Mouse (Mus musculus): ENCODE data around the gene Smim4. TPM values are rescaled to one million over a fixed set of nuclear protein-coding genes. Genes with fewer than 3 reads are reported as not detected.
A peak's percentile ranks its signal among the peaks of the same experiment; 100 is the strongest.

Gene Smim4
- total and polyA plus RNA-seq, 3 experiments = 61.1 to 81.7 (median 81.3) TPM

DNA sequence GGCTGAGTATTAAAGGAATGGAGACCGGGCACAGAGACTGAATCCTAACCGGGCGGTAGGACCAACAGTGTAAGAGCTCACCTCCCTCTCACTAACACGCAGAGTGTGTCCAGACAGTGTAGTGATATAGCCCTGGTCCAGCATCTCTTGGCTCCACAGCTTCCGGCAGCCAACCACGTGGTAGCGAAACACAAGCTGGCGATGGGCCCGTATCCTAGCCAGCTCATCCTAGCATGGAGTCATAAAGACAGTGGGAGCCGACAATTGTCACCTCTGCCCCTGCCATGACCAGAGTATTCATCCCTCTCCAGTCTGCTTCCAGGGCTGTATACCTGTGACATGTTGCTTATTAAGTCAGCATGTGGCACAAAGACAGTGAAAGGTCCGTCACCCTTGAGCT, 16.9 kb upstream of the Smim4 start:
- Histone ChIP-seq H3K4me3 (no peak overlapping the region), H3K27ac (no peak overlapping the region), H3K4me1 (ENCODE audit: control insufficient read depth, insufficient read depth, low read length) (no peaks in the 10 kb centered on the region), H3K27me3 (ENCODE audit: control insufficient read depth, insufficient read depth, low read length) (no peaks in the 10 kb centered on the region), H3K79me2 (replicated peaks; ENCODE audit: control insufficient read depth, insufficient read depth, low read length) (no peaks in the 10 kb centered on the region), H3K9ac (ENCODE audit: low read depth, low read length) (no peak overlapping the region), H3K36me3 (ENCODE audit: control insufficient read depth, insufficient read depth, low read length) (no peaks in the 10 kb centered on the region)
- no peak for DNase-seq
- WGBS = 94% methylated on average over 11 of the region's 11 CpGs
- intact Hi-C loops (cut with DNase I) = no loop called here
- no peak for TF ChIP-seq CTCF (IDR thresholded peaks at IDR 0.05)
- TF ChIP-seq POLR2A (IDR thresholded peaks at IDR 0.05; ENCODE audit: insufficient read depth, low read depth, low read length) = no peak
- no peak for TF ChIP-seq EP300 (IDR thresholded peaks at IDR 0.05; ENCODE audit: insufficient read depth, low read depth, low read length)

DNA sequence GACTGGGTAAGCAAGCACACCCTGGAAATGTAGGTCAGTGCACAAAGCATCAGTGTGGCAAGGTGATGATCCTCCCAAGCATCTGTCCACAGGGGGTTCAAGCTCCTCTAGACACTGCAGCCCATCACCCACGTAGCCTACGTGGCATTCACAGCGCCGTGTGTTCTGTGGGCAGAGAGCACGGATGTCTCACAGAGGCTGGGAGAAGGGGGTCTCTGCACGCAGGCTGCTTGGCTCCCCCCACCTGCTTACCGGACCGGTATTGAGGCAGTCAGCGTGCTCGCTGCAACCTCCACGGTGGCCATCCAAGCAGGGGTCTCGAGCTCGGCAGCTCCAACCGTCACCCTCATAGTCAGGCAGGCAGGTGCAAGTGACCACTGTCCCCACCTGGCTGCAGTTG, 12.3 kb upstream of the Smim4 start:
- Histone ChIP-seq H3K4me3 (no peak overlapping the region), H3K27ac (no peak overlapping the region), H3K4me1 (ENCODE audit: control insufficient read depth, insufficient read depth, low read length) (no peaks in the 10 kb centered on the region; the same call in none of the 2 replicates), H3K79me2 (replicated peaks; ENCODE audit: control insufficient read depth, insufficient read depth, low read length) (no peaks in the 10 kb centered on the region), H3K27me3 (ENCODE audit: control insufficient read depth, insufficient read depth, low read length) (no peaks in the 10 kb centered on the region), H3K36me3 (ENCODE audit: control insufficient read depth, insufficient read depth, low read length) (no peaks in the 10 kb centered on the region), H3K9ac (ENCODE audit: low read depth, low read length) (no peak overlapping the region)
- TF ChIP-seq POLR2A (IDR thresholded peaks at IDR 0.05; ENCODE audit: insufficient read depth, low read depth, low read length) (no peak), CTCF (IDR thresholded peaks at IDR 0.05) (no peak), EP300 (IDR thresholded peaks at IDR 0.05; ENCODE audit: insufficient read depth, low read depth, low read length) (no peak)
- peak in 1 of 2 experiments; percentile 16 for DNase-seq
- WGBS = 98% methylated on average over 14 of the region's 14 CpGs
- intact Hi-C loops (cut with DNase I) = no loop called here

DNA sequence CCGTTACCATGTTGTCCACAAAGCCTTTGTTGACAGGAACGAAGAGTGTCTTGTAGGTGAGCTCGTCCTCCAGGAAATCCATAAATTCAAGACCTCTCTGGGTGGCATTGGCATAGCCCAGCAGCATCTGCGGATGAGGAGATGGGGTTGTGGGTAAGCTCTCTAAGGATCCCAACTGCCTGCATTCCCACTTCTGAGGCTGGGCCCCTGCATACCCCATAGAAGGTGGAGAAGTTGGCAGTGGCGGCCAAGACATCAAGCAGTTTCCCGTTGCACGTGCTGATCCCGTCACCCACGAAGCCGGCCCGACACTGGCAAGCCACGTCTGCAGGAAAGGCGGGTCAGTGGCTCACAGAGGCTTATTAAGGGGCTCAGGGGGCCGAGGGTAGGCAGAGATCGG, 11.4 kb upstream of the Smim4 start:
- no peaks in the 10 kb centered on the region for H3K27me3 ChIP-seq (ENCODE audit: control insufficient read depth, insufficient read depth, low read length)
- intact Hi-C loops (cut with DNase I) = no loop called here
- no peak overlapping the region for H3K4me3 ChIP-seq
- no peaks in the 10 kb centered on the region for H3K79me2 ChIP-seq (replicated peaks; ENCODE audit: control insufficient read depth, insufficient read depth, low read length)
- H3K4me1 ChIP-seq (ENCODE audit: control insufficient read depth, insufficient read depth, low read length) = no peaks in the 10 kb centered on the region; the same call in none of the 2 replicates
- H3K27ac ChIP-seq = no peak overlapping the region
- no peak overlapping the region for H3K9ac ChIP-seq (ENCODE audit: low read depth, low read length)
- TF ChIP-seq CTCF (IDR thresholded peaks at IDR 0.05) = no peak
- no peak for TF ChIP-seq EP300 (IDR thresholded peaks at IDR 0.05; ENCODE audit: insufficient read depth, low read depth, low read length)
- no peak for TF ChIP-seq POLR2A (IDR thresholded peaks at IDR 0.05; ENCODE audit: insufficient read depth, low read depth, low read length)
- H3K36me3 ChIP-seq (ENCODE audit: control insufficient read depth, insufficient read depth, low read length) = no peaks in the 10 kb centered on the region
- peak in 1 of 2 experiments; percentile 15 for DNase-seq
- 83% methylated on average over 15 of the region's 15 CpGs for WGBS

DNA sequence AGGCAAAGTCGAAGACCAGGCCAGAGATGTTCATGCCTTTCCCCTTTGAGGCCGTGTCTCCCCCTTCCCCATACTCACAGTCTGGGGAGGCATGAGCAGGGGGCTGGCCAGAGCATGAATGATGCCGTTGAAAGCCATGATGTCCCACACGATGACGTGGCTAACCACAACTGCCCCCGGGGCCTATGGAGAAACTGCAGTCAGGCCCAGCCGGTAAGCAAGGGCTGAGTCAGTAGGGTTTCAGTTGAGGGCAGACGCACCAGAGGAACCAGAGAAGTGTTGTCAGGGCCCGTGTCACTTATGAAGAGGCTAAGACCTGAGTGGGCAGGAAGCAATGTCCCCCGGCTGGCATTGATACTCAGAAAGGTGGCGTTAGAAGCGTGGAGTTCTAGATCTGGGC, 10.9 kb upstream of the Smim4 start:
- DNase-seq = peak in 1 of 2 experiments; percentile 19
- no peak overlapping the region for H3K27ac ChIP-seq
- no peak for TF ChIP-seq POLR2A (IDR thresholded peaks at IDR 0.05; ENCODE audit: insufficient read depth, low read depth, low read length)
- TF ChIP-seq EP300 (IDR thresholded peaks at IDR 0.05; ENCODE audit: insufficient read depth, low read depth, low read length) = no peak
- no peak for TF ChIP-seq CTCF (IDR thresholded peaks at IDR 0.05)
- no peaks in the 10 kb centered on the region for H3K79me2 ChIP-seq (replicated peaks; ENCODE audit: control insufficient read depth, insufficient read depth, low read length)
- no peaks in the 10 kb centered on the region for H3K36me3 ChIP-seq (ENCODE audit: control insufficient read depth, insufficient read depth, low read length)
- no peak overlapping the region for H3K4me3 ChIP-seq
- H3K4me1 ChIP-seq (ENCODE audit: control insufficient read depth, insufficient read depth, low read length) = no peaks in the 10 kb centered on the region; the same call in none of the 2 replicates
- intact Hi-C loops (cut with DNase I) = no loop called here
- no peaks in the 10 kb centered on the region for H3K27me3 ChIP-seq (ENCODE audit: control insufficient read depth, insufficient read depth, low read length)
- H3K9ac ChIP-seq (ENCODE audit: low read depth, low read length) = no peak overlapping the region
- WGBS = 77% methylated on average over 12 of the region's 12 CpGs

DNA sequence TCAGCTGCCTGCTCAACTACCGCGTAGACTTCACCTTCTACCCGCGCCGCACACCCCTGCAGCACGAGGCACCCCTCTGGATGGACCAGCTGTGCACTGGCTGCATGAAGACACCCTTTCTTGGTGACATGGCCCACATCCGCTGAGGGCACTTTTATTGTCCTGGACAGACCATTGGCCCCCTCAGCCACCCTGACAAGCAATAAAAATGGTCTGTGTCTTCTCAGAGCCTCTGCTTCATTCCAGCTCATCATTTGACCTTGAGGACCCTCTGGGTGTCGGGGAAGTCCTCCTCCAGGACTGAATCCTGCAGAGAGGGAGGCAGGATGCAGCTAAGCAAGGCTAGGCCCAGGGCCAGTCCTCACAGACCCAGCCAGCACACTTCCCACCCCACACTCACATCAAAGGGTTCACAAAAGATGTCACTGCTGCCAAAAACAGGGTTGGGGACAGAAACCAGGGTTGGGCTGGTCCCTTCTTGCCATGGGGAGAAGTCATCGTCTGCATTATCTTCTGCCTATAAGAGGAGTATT, 10.2 kb upstream of the Smim4 start:
- no peaks in the 10 kb centered on the region; the same call in none of the 2 replicates for H3K4me1 ChIP-seq (ENCODE audit: control insufficient read depth, insufficient read depth, low read length)
- TF ChIP-seq POLR2A (IDR thresholded peaks at IDR 0.05; ENCODE audit: insufficient read depth, low read depth, low read length) (no peak), EP300 (IDR thresholded peaks at IDR 0.05; ENCODE audit: insufficient read depth, low read depth, low read length) (no peak), CTCF (IDR thresholded peaks at IDR 0.05) (no peak)
- 81% methylated on average over 9 of the region's 9 CpGs for WGBS
- H3K79me2 ChIP-seq (replicated peaks; ENCODE audit: control insufficient read depth, insufficient read depth, low read length) = no peaks in the 10 kb centered on the region
- no peak overlapping the region for H3K27ac ChIP-seq
- peak in 1 of 2 experiments; percentile 21 for DNase-seq
- intact Hi-C loops (cut with DNase I) = no loop called here
- H3K36me3 ChIP-seq (ENCODE audit: control insufficient read depth, insufficient read depth, low read length) = no peaks in the 10 kb centered on the region
- no peak overlapping the region for H3K4me3 ChIP-seq
- no peak overlapping the region for H3K9ac ChIP-seq (ENCODE audit: low read depth, low read length)
- H3K27me3 ChIP-seq (ENCODE audit: control insufficient read depth, insufficient read depth, low read length) = no peaks in the 10 kb centered on the region

- H3K36me3 ChIP-seq (ENCODE audit: control insufficient read depth, insufficient read depth, low read length) = no peaks in the 10 kb centered on the region
- WGBS = 82% methylated on average over 25 of the region's 35 CpGs
- no peaks in the 10 kb centered on the region for H3K27me3 ChIP-seq (ENCODE audit: control insufficient read depth, insufficient read depth, low read length)
- H3K79me2 ChIP-seq (replicated peaks; ENCODE audit: control insufficient read depth, insufficient read depth, low read length) = no peaks in the 10 kb centered on the region
- no peak overlapping the region for H3K4me3 ChIP-seq
- TF ChIP-seq EP300 (IDR thresholded peaks at IDR 0.05; ENCODE audit: insufficient read depth, low read depth, low read length) (no peak), CTCF (IDR thresholded peaks at IDR 0.05) (no peak), POLR2A (IDR thresholded peaks at IDR 0.05; ENCODE audit: insufficient read depth, low read depth, low read length) (no peak)
- intact Hi-C loops (cut with DNase I) = no loop called here
- no peak overlapping the region for H3K9ac ChIP-seq (ENCODE audit: low read depth, low read length)
- no peak overlapping the region; the same call in 1 of the 2 replicates for H3K27ac ChIP-seq
- DNase-seq = no peak
- H3K4me1 ChIP-seq (ENCODE audit: control insufficient read depth, insufficient read depth, low read length) = no peaks in the 10 kb centered on the region; the same call in none of the 2 replicates
These were observed 9.6 kb upstream of the Smim4 start for GRCm38 (mm10) chr14:31138219-31138896.

All from heart, adult 2 months (tissue).